Mouse (Mus musculus): ENCODE results near the gene Luzp4. TPM values are rescaled to one million over a fixed set of nuclear protein-coding genes. Genes with fewer than 3 reads are reported as not detected.
"Not testable (repeated sequence)": the region's sequence is repeated elsewhere in the genome, so short reads cannot be mapped to it uniquely, and the experiment has no call there.

The Luzp4 gene
- polyA plus RNA-seq (2014; fragmentation: Nextera tagmentation; extraction: Ambion mirVana): not detected in 2 replicates

GRCm38 (mm10) chrX:148857340-148857739, at the start of gene Luzp4:
TSS of gene Luzp4 (plus strand) at chrX:148857640.
- H3K9me3 ChIP-seq (ENCODE audit: control insufficient read depth, low read length); H3K4me1 ChIP-seq (replicated peaks; ENCODE audit: control insufficient read depth, insufficient read depth, low read length); H3K36me3 ChIP-seq (ENCODE audit: control insufficient read depth, insufficient read depth, low read length); H3K4me2 ChIP-seq (ENCODE audit: low read length); H3K27ac ChIP-seq (ENCODE audit: low read depth); DNase-seq (ENCODE audit: low spot score); H3K9ac ChIP-seq (ENCODE audit: low read length); H3K27me3 ChIP-seq (replicated peaks; ENCODE audit: control insufficient read depth, insufficient read depth, low read length); H3K4me3 ChIP-seq (ENCODE audit: low read depth, low read length); ATAC-seq (replicated peaks; ENCODE audit: low FRiP score, low TSS enrichment, low read depth): not testable (repeated sequence)
- WGBS: 94% methylated on average over 2 of the region's 6 CpGs

GRCm38 (mm10) chrX:148841801-148842200, 15.6 kb upstream of the Luzp4 start:
- H3K27ac ChIP-seq (ENCODE audit: low read depth); H3K9ac ChIP-seq (ENCODE audit: low read length); ATAC-seq (replicated peaks; ENCODE audit: low FRiP score, low TSS enrichment, low read depth); H3K4me2 ChIP-seq (ENCODE audit: low read length); H3K9me3 ChIP-seq (ENCODE audit: control insufficient read depth, low read length); H3K27me3 ChIP-seq (replicated peaks; ENCODE audit: control insufficient read depth, insufficient read depth, low read length); H3K4me3 ChIP-seq (ENCODE audit: low read depth, low read length); H3K36me3 ChIP-seq (ENCODE audit: control insufficient read depth, insufficient read depth, low read length); H3K4me1 ChIP-seq (replicated peaks; ENCODE audit: control insufficient read depth, insufficient read depth, low read length); DNase-seq (ENCODE audit: low spot score): not testable (repeated sequence)
- WGBS: 88% methylated on average over 2 of the region's 4 CpGs

Other genes starting within 250 kb of the Luzp4 start
- gene Gm8334, start 242.5 kb upstream of the Luzp4 start, polyA plus RNA-seq (2014; fragmentation: Nextera tagmentation; extraction: Ambion mirVana): not detected in 2 replicates
- gene Gm15127, start 194.0 kb upstream of the Luzp4 start, polyA plus RNA-seq (2014; fragmentation: Nextera tagmentation; extraction: Ambion mirVana): not detected in 2 replicates
- gene Ott, start 216.6 kb downstream of the Luzp4 start, polyA plus RNA-seq (2014; fragmentation: Nextera tagmentation; extraction: Ambion mirVana): not detected in 2 replicates

All from intestine, embryonic 14.5 days (tissue).